Mouse (Mus musculus) ES-Bruce4 (cell line): ENCODE measurements at regions not wholly inside any gene's neighbourhood (a gene's known extent, or its start where the extent isn't known, plus 50 kb on each side); places are given as distances from the start of the nearest gene placed in this dataset.

ENCODE experiments used
- H3K27ac ChIP-seq: 2 replicates; pipeline ENCODE4 v1.5.1; 2012; ENCODE audit warnings: low read length, inconsistent platforms; ENCODE audit not compliant: insufficient read depth
- H3K27me3 ChIP-seq: 2 replicates; pipeline ENCODE4 v1.6.1; 2012; ENCODE audit warnings: mild to moderate bottlenecking, low read length, inconsistent platforms; ENCODE audit not compliant: control insufficient read depth, poor library complexity, insufficient read depth, severe bottlenecking
- H3K36me3 ChIP-seq: 2 replicates; pipeline ENCODE4 v1.6.1; 2012; ENCODE audit warnings: inconsistent platforms, mild to moderate bottlenecking, low read length, moderate library complexity; ENCODE audit not compliant: control insufficient read depth, poor library complexity, insufficient read depth, severe bottlenecking
- H3K4me1 ChIP-seq: one replicate; pipeline ENCODE4 v1.8.1; 2011; ENCODE audit warnings: low read length; ENCODE audit not compliant: control insufficient read depth, insufficient read depth
- H3K4me3 ChIP-seq: 2 replicates; pipeline ENCODE4 v1.5.1; 2011; ENCODE audit warnings: low read depth, mild to moderate bottlenecking, low read length
- H3K9ac ChIP-seq: 2 replicates; pipeline ENCODE4 v1.6.1; 2012; ENCODE audit warnings: low read depth, mild to moderate bottlenecking, inconsistent platforms; ENCODE audit not compliant: poor library complexity, severe bottlenecking
- H3K9me3 ChIP-seq: replicated peaks from 2 replicates; pipeline ENCODE4 v1.6.1; 2012; ENCODE audit warnings: mild to moderate bottlenecking, low read length, inconsistent platforms; ENCODE audit not compliant: control insufficient read depth, poor library complexity, insufficient read depth, severe bottlenecking
- CTCF ChIP-seq: IDR thresholded peaks from one replicate; pipeline ENCODE4 v1.8.1; 2011; ENCODE audit warnings: low read depth, low read length
- EP300 ChIP-seq: IDR thresholded peaks from 2 replicates; pipeline ENCODE4 v1.6.1; 2011; ENCODE audit warnings: low read depth, low read length; ENCODE audit not compliant: insufficient read depth
- POLR2A ChIP-seq: IDR thresholded peaks from one replicate; pipeline ENCODE4 v1.8.1; 2011; ENCODE audit warnings: low read length; ENCODE audit not compliant: insufficient read depth

DNA sequence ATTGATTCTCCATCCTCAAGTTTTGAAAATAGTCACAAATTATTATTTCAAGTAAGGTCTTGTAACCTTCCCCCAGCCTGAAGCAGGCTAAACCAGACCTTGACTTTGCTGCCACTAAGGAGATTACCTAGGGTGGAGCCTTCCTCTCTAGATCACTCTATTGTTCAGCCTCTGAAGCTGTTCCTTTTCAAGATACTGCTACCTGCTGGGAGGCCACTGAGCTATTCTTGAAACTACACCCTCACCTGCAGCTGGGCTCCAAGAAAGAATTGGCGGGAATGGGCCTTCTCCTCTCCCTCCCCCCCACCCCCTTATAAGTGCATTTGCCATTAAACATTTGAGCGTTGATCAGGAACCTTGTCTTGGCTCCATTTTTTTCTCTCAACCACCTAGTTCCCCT lies 534.2 kb upstream of the Dmac1 start:
- H3K9me3 ChIP-seq: peaks cover 10% of the 10 kb centered on the region; the same call in 1 of the 2 replicates
- TF ChIP-seq EP300 (peak; percentile 48; the same call in 1 of the 2 replicates), CTCF (no peak), POLR2A (no peak)
- H3K27me3 ChIP-seq: no peaks in the 10 kb centered on the region
- no peaks in the 10 kb centered on the region for H3K36me3 ChIP-seq
- H3K27ac ChIP-seq: peak overlapping the region; percentile 72
- no peaks in the 10 kb centered on the region for H3K4me1 ChIP-seq
- no peak overlapping the region for H3K9ac ChIP-seq
- no peak overlapping the region for H3K4me3 ChIP-seq

DNA sequence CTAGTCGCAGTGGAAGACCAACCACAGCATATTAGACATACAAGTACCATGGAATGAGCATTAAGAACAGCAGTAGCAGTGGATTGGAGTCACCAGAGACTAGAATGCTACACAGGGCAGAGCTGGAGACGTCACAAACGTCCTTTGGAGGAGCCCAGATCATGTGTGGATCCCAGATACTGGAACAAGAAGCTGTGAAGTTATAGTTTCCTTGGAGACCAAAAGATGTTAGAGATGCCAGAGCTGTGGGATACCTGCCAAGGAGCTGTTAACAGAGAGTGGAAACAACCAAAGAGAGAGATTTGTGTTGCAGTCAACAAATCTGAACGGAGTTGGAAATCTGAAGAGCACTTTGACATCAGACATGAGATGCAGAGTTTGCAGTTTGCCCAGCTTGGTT lies 523.8 kb upstream of the Dmac1 start:
- Histone ChIP-seq H3K4me3 (no peak overlapping the region), H3K9me3 (peaks cover 4% of the 10 kb centered on the region; the same call in 1 of the 2 replicates), H3K27ac (no peak overlapping the region), H3K36me3 (no peaks in the 10 kb centered on the region), H3K27me3 (no peaks in the 10 kb centered on the region), H3K9ac (no peak overlapping the region), H3K4me1 (no peaks in the 10 kb centered on the region)
- no peak for TF ChIP-seq EP300
- TF ChIP-seq CTCF: no peak
- no peak for TF ChIP-seq POLR2A

DNA sequence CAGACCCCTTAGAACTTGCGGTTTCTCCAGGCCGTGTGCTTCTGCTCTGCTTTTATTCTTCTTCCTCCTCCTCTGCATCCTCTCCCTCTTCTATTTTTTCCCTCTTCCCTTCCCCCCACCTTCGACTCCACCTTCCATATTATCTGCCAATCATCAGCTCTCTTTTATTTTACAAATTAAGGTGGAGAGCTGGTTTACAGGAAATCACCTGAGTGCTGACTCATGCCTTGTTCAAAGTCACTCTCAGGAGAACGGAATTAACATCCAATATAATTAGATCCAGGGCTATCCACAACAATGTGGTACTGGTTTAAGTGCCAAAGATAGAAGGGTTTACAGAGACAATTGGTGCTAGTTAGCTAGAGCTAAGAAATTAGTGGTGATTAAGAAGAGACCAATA lies 523.1 kb upstream of the Dmac1 start:
- Histone ChIP-seq H3K36me3 (no peaks in the 10 kb centered on the region), H3K27me3 (no peaks in the 10 kb centered on the region), H3K4me3 (no peak overlapping the region), H3K9me3 (peaks cover 4% of the 10 kb centered on the region; the same call in 1 of the 2 replicates), H3K27ac (no peak overlapping the region), H3K9ac (no peak overlapping the region), H3K4me1 (no peaks in the 10 kb centered on the region)
- TF ChIP-seq EP300 (no peak), POLR2A (no peak), CTCF (no peak)

DNA sequence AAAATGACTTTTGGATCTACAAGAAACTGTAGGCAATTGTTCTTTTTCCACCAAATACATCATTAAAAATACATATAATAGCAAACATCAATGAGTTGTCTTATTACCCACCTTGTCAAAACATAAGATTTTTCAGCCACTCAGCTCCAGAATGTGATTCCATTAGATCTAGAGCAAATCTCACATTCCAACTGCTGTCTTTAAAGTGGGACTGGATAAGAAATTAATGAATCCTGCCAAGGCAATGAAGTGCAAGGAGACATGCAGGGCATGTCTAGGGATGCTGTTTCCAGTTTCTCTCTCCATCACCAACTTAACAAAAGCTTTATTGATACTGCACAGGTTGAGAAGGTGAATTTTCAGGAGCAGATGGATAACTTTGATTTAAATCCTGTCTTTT lies 513.7 kb upstream of the Dmac1 start:
- Histone ChIP-seq H3K9ac (no peak overlapping the region), H3K9me3 (no peaks in the 10 kb centered on the region), H3K27me3 (no peaks in the 10 kb centered on the region), H3K27ac (no peak overlapping the region), H3K4me1 (no peaks in the 10 kb centered on the region), H3K36me3 (no peaks in the 10 kb centered on the region), H3K4me3 (no peak overlapping the region)
- no peak for TF ChIP-seq POLR2A
- TF ChIP-seq CTCF: no peak
- TF ChIP-seq EP300: no peak

DNA sequence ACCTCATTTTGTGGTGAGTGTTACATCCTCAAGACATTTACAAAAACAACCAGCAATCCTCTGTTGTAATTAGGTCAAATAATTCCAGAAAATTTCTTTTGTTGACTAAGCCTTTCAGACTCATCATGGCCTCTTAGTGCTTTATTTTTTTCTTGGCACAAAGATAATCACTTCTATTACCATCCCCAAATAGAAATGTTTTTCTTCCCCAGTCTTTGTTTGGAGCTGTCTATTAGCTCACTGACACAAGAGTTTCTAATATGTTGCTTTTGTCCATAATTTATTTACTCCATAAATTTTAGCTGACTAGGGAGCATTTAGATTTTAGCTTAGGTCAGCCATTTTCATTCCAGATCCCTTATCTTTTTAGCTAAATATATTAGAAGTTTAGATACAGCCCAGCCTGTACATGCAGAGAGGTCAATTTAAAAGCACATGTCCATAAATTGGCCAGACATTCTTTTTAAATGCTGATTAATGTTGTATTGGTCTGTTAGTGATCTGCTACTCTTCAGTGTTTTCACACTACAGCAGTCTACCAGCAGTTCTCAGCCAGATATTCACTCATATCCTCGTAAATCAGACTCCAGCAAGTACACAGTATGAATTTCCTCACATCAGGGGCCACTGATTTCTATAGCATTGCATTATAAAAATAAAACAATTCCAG lies 513.0 kb upstream of the Dmac1 start:
- TF ChIP-seq EP300 (no peak), CTCF (no peak), POLR2A (no peak)
- no peaks in the 10 kb centered on the region for H3K9me3 ChIP-seq
- no peak overlapping the region for H3K27ac ChIP-seq
- no peak overlapping the region for H3K9ac ChIP-seq
- H3K27me3 ChIP-seq: no peaks in the 10 kb centered on the region
- H3K4me1 ChIP-seq: no peaks in the 10 kb centered on the region
- no peaks in the 10 kb centered on the region for H3K36me3 ChIP-seq
- no peak overlapping the region for H3K4me3 ChIP-seq

DNA sequence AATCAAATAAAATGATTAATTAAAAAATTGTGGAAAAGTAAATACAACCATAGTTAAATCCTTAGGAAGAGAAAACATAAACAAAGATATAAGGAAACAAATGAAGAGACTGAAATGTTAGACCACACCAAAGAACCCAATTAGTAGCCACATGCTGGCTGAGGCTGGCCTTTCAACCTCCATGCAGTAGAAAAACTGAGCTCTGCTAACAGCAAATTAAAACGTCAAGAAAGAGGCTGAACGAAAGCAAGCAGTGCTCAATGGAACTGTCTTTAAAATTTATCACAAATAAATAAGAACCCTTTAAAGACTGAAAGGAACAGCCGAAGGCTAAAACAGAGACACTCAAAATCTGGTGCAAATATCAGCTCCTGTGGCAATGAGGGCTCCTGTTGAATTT lies 509.3 kb upstream of the Dmac1 start:
- Histone ChIP-seq H3K9ac (no peak overlapping the region), H3K4me1 (no peaks in the 10 kb centered on the region), H3K27me3 (no peaks in the 10 kb centered on the region), H3K36me3 (no peaks in the 10 kb centered on the region), H3K4me3 (no peak overlapping the region), H3K9me3 (no peaks in the 10 kb centered on the region), H3K27ac (no peak overlapping the region)
- no peak for TF ChIP-seq POLR2A
- no peak for TF ChIP-seq CTCF
- TF ChIP-seq EP300: no peak
